Mouse (Mus musculus) spleen, postnatal 36 days (tissue): ENCODE results near the gene Fgd6.

Experiments
- DNase-seq, 2 experiments: peaks; one replicate each; pipeline ENCODE4 v3.0.0; 2022; ENCODE audit warnings: low spot score in 2 of 2, mixed read lengths in 1 of 2

The Fgd6 gene

GRCm38 (mm10) chr10:94134535-94135390 is 99.0 kb downstream of the Fgd6 start:
- no peak for DNase-seq

DNA sequence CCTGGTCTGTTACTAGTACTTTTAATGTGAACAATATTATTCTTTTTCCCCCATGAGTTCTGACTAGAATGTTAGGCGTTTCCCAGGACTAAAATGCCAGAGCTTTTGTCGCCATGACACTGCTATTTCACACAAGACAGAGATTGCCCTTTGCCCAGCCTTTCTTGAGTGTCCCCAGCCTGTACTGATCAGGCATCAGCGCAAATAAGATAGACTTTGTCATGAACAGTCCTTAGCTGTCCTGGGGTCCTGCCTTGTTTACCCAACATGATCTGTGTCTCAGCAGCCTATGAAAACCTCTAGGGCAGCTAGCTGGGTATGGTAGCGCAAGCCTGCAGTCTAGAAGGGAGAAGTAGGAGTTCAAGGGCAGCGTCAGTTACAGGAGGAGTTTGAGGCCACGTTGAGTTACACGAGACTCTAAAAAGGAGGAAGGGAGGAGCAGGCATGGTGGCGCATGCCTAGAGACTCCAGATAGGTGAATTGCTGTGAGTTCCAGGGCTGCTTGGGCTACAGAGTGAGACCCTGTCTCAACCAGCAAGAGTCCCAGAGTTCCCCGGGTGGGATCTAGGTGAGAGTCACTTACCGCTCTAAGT is 103.2 kb downstream of the Fgd6 start:
- no peak for DNase-seq

DNA sequence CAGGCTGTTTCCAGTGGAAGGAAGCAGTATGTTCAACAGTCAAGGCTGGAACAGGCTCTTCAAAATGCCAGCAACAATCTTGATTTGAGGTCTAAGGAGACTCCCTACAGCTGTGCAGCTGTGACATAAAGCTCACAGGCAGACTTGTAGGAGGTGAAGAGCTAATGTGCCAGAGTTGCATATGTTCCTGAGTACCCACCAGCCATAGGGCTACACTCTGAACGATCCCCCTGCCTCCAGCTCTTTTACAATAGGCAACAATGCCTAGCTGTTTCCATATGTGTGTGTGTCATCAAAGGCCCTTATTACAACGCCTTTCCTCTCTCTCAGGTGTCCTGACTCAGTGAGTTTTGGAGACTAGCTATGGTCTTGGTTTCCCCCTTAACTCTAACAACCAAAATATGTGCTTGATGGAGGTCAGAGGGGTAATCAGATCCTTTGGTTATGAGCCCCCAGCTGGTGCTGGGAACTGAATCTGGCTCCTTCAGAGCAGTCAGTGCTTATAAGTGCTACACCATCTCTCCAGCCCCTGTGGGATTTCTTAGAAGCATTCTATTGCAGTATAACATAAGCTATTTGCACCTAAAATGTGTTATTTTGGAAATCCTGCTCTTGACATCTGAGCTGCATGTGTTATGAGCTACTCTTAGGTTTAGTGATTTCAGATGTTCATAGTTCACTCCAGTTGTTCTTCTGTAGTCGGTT is 104.6 kb downstream of the Fgd6 start:
- no peak for DNase-seq

- DNase-seq: no peak
Observed at GRCm38 (mm10) chr10:94142427-94142826, 106.6 kb downstream of the Fgd6 start.

- DNase-seq: no peak
Observed at GRCm38 (mm10) chr10:94144581-94144980, 108.8 kb downstream of the Fgd6 start.

- DNase-seq: no peak
Observed at GRCm38 (mm10) chr10:94147391-94147755, 111.6 kb downstream of the Fgd6 start.

DNA sequence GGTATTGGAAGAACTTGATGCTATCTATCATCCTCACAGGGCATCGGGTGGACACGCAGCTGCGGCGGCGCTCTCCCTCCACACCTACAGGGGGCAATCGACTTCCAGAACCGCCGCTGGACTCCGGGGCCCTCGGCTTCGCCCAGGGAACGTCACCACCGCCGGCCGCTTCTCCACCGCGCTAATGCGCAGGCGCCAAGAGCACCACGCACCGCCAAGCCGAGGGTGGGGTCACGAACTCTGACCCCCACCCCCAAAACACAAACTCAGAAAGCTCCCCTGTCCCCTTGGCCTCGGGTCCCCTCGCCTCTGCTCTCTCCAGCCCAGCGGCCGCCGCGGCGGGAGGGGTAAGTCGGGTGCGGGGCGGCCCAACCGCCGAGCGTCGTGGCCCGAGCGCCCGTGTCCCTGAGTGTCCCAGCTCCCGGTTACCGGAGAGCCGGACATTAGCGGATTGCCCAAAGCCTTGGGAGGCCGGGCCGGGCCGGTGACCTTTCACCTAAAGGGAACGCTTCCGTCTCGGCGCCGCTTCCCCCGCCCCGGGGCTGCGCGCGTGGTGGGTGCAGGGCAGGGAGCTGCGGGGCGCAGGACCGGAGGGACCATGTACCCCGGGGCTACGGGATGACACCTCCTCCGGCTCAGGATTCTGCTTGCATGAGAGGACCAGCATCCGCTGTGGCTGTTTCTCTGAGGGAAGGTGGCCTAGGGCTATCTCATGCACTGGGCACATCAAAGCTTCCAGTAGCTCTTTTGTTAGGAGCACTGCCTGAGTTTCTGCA is 112.1 kb downstream of the Fgd6 start, which contains the start of gene Nr2c1:
Nr2c1 (plus strand) TSS at position 268 of the 776 bp plus-strand sequence.
- peak; percentile 79 for DNase-seq

- DNase-seq: no peak
Observed at GRCm38 (mm10) chr10:94151488-94151887, 115.7 kb downstream of the Fgd6 start.

DNA sequence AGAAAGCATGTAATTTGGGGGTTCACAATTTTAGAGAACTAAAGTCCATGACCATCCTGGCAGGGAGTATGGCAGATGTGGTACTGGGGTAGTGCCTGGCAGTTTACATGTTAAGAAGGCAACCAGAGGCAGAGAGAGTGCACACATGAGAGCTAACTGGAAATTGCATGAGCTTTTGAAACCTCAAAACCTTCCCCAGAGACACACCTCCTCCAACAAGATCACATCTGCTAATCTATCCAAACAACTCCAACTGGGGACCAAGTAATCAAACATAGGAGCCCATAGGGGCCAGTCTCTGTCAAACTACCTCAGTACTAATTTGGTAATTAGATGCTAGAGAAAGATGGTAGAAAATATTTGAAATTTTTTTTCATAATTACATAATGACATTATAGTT is 118.0 kb downstream of the Fgd6 start:
- no peak for DNase-seq

DNA sequence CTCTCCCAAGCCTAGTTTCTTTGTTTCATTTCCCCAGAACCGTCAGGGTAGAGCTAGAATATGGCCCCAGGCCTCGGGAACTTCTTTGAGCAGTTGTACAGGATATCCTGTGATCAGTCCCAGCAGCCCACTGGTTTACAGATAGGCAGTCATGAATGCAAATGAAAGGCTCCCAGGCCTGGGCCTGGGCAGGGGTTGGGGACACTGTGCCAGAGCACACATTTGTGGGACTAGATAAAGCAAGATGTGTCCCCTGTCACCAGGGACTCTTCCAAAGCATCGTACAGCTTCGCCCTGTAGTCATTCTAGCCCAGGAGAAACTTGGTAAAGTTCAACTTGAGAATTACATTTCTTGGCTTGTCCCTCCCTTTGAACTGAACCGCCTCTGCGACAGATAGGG is 123.2 kb downstream of the Fgd6 start:
- DNase-seq: no peak

- DNase-seq: no peak
Observed at GRCm38 (mm10) chr10:94159406-94159805, 123.6 kb downstream of the Fgd6 start.

DNA sequence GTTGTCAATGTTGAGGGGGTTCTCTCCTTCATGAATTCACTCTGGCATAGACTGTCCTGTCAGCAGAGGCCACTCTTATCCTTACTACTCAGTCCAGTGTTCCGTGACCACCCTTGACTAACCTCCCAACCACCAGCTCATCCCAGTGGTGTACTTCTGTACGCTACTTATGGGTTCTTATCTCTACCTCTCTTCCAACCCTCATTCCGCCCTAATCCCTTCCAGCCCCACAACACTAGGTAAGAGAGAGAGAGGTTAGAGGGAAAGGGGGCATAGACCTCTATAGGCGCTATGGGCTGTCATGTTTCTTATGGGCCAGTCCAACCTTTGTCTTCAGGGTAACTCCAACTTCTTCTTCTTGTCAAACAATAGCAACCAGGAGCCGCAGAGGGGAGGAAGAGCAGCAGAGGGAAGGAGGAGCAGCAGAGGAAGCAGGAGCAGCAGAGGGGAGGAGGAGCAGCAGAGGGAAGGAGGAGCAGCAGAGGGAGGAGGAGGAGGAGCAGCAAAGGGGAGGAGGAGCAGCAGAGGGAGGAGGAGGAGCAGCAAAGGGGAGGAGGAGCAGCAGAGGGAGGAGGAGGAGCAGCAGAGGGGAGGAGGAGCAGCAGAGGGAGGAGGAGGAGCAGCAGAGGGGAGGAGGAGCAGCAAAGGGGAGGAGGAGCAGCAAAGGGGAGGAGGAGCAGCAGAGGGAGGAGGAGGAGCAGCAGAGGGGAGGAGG is 125.4 kb downstream of the Fgd6 start:
- DNase-seq: no peak

- DNase-seq: no peak
Observed at GRCm38 (mm10) chr10:94162031-94162430, 126.2 kb downstream of the Fgd6 start.

DNA sequence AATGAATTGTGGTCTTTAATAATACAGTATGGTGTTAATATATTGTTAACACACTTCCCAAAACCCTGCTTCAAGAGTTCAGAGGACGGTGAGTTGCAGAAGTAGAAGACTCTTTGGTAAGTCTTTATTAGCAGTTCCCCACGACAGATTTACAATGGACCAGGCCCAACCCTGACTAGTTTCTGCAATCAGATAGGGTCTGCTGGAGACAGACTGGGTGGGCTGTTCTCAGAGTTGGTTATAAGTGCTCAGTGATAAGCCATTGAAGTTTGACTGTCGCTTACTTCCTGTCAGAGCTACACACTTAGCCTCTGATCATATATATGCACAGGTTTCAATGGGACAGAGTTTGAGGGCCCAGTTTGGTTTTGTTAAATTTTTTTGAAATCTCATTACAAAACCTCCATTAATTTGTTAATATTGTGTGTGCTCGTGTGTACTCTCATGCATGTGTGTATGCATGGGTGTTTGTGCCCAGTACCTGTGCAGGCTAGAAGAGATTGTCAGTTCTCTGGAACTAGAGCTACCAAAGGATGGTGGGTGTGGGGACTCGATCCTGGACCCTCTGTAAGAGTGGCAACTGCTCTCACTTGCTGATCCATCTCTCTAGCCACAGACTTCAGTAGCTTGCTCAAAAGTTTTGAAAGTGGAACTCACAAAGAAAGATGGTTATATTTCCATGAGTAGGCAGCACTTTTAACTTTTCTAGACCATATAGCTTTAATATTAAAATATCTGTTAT is 128.5 kb downstream of the Fgd6 start:
- DNase-seq: no peak

GRCm38 (mm10) chr10:94165426-94165825 is 129.6 kb downstream of the Fgd6 start:
- DNase-seq: no peak

- DNase-seq: no peak
Observed at GRCm38 (mm10) chr10:94167051-94167750, 131.4 kb downstream of the Fgd6 start.

DNA sequence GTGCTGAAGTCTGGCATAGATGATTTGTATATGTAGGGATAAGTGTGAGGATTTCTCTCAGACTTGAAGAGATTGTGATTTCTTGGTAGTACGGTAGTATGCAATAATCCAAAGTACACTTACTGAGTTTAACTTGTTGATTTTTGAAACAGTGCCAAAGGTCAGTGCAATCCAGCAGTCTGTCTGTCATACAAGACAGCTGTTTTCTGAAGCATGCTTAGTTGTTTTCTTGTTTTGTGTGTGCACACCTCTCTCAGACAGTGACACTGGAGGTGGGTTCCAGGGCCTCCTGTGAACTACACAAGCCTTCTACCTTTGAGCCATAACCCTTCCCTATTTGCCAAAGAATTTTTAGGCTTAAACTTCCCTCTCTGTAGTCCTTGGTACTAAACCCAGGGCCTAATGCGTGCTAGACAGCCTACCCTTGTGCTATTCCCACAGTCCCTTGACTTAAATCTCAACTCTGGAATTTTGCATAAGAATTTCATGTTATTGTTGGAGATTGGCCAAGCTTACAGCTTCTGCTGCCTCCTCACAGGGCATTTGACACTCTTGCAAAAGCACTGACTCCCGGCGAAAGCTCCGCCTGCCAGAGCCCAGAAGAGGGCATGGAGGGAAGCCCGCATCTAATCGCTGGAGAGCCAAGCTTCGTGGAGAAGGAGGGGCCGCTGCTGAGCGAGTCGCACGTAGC is 135.8 kb downstream of the Fgd6 start:
- no peak for DNase-seq

- DNase-seq: no peak
Observed at GRCm38 (mm10) chr10:94172137-94172536, 136.3 kb downstream of the Fgd6 start.

DNA sequence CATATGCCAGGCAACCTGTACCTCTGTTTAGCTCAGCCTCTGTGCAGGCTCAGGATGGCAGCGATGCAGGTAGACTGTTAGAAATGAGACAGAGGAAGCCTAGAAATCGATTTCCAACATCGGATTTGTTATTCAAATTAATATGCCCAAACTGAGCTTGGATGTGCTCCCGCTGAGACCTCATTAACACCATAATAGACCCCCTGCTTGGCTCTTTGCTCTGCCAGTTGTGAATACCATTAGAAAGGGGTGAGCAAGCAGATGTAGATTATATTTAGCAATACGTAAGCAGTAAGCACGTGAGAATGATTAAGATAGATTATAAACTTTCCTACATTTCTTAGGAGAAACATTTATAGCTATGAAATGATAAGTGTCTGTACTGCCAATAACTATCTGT is 136.9 kb downstream of the Fgd6 start:
- no peak for DNase-seq
